Mouse (Mus musculus) hindlimb bud, embryonic 11.5 days (tissue): ENCODE data around the gene Xpo6.

Experiments
- DNase-seq: peaks from one replicate; pipeline ENCODE4 v3.0.0-alpha.2; 2012; ENCODE audit warnings: low read depth, low spot score; ENCODE audit errors: extremely low spot score

Xpo6 gene

DNA sequence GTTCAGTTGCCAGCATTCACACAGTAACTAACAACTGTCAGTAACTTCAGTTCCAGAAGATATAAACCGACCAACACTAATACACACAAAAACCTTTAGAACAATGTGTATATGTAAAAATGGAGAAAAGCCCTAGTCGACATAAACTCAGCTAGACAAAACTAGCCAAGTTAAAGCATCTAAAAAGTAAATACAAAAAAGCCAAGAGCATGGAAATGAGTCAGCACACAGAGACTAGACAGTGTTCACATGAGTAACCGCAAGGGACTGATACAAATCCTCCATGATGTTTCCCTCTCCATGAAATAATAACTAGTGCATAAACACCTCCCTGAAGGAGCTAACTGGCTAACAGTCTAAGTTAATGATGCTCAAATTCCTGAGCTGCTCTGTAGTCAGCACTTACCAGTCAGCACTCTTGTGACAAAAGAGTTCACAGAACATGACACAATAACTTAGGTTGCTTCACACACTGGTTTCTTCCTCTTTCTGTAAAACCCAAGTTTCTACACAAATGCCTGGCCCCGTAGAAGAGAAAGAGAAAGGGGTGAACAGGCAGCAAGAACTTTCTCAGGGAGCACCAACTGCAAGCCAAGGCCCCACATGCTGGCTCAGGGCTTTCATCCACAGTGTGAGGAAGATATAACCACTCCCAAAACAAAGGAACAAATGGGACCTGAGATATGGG lies 65.5 kb downstream of the Xpo6 start:
- DNase-seq, result no peak

DNA sequence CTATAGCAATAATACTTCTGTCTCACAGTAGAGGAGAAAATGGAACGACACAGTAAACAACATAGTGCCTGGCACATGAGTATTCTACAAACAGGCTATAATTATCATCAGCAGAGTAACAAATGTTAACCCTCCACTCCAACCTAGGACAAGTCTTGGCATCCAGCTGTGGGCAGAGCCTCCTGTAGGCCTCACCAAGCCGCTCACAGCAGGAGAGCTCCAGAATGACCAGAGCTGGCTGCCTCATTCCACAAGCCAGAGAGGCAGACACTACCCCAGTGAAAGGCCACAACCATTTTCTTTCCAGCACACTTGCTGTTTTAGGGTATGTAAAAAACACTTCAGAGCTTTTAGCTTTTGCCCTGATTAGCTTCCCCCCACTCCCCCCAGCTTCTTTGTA lies 72.6 kb downstream of the Xpo6 start:
- no peak for DNase-seq

DNA sequence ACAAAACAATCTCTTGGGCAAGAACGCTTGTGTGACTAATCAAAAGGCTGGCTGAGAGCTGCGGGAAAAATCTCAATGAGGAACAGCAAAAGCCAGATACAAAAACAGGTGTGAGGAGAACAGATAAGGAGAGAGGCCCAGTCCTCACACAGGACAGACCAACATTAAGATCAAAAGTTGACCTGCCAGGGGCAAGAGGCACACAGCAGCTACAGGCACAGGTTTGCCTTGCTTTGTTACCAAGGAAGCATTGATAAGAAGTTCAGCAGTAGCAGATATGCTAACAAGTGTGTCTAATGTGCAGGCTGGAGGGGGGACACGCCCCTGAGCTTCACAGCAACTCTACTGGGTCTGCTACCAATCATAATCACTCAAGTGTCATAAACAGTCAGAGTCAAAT lies 73.8 kb downstream of the Xpo6 start:
- no peak for DNase-seq

DNA sequence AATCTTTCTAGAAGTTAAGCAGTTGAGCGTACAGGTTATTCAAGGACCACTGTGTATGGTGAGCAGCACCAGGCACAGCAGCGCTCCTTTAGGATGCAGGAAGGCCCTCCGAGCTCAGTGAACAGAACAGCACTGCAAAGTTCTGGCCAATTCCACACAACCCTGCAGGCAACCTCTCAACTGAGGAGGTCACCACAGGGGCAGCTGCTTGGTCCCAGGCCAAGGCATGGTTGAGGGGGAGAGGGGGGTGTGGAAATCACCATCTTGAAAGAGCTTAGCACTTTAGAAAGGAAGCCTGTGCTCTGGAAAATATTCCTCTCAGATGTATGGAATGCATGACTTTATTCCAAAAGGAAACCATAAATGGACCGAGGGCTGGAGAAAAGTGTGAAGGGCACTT lies 78.8 kb downstream of the Xpo6 start:
- no peak for DNase-seq

DNA sequence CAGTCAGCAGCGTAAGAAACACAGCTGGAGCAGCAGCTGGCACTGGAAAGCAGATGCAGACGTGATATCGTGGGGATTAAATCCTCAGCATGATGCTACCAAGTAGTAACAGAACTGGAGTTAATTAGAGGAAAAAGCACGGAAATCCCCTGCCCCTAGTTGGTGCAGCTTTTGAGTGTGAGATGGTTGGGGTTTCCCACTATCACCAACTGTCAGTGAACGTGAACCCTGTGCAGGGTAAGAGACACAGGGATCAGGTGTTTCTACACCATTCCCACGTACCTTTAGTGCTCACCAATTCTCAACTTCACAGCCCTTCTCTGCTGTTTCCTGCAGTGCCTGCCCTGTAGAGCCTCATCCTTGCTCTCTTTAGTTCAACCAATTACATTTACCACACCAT lies 80.5 kb downstream of the Xpo6 start:
- no peak for DNase-seq

DNA sequence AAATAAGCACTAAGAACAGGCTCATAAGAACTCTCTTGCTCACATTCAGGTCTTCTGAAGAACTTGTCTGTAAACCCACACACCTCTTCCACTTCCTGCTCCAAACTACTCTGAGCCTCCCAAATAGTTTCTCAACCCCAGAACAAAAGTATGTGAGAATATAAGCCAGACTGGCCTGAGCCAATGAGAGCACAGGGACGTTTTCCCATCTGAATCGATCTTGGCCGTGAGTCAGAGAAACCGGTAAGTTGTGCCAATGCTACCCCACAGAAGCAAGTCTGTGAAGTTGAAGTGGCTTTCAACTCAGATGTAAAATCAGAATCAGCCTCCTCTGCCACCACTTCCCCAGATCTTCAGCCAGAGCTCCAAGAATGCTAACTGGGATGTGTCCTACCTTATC lies 87.0 kb downstream of the Xpo6 start:
- no peak for DNase-seq

DNA sequence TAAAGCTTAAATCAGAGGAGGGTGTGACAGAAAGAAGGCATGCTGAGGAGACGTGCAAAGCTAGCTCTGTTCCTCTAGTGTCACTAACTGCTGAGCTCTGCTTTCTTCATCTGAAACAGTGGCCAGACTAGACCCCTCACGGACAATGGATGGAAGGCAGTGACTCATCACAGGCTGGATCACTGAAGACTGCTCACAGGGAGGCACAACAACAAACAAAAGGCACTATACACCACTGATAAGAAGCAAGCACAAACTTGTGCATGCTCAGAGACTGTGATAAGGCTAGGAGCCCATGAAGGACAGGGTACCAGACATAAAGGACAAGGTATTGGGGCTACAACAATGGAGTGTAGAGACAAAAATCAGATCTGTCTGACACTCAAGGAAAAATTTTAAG lies 89.1 kb downstream of the Xpo6 start:
- DNase-seq, result no peak

DNA sequence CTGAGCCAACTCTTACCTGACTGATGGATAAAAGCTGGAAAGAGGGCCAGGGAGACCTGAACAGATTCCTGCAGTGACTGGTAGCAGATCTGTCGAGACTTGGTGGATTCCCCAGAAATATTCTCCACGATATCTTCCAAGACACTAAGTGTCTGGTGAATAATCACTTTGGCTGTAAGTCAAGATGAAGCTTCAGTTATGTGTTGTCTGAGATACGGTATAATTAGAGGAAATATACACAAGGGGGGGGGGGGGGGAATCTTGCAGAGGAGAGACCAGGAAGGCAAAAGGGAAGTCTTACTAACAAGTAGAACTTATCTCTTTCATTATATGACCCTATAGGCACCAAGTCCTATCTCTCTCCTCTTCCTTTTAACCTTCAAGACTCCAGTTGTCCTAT lies 90.4 kb downstream of the Xpo6 start:
- no peak for DNase-seq

DNA sequence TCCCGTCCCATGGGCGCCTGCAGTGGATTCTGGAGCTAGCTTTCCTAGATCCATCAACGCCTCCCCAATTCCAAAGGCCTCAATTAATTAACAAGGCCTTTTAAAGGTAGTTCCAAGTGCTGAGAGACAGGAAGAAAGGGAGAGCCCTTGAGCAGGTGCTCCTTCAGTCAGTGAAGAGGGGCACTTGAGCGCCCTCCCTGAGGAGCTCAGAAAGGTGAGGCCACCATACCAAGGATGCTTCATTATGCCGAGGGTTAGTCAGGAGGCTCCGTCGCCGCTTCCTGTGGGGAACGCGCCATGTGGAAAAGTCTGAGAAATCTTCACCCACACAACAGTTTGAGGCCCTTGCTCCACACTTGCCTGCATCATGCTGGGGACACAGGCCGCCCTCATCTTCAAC lies 99.9 kb downstream of the Xpo6 start:
- no peak for DNase-seq

DNA sequence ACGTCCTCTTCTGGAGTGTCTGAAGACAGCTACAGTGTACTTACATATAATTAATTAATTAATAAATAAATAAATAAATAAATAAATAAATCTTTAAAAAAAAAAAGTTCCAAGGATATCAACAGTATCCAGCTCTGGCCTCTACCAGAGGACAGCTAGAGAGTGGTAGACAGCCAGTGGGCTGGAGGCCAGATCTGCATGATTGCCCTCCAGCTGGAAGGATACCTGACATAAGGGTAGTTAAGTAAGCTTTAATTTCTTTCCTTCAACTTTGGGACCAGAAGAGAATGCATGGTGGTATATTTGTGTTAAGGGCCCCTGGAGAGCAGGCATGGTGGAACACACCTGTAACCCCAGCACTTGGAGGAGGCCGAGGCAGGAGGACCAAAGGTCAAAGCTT lies 100.5 kb downstream of the Xpo6 start:
- no peak for DNase-seq

DNA sequence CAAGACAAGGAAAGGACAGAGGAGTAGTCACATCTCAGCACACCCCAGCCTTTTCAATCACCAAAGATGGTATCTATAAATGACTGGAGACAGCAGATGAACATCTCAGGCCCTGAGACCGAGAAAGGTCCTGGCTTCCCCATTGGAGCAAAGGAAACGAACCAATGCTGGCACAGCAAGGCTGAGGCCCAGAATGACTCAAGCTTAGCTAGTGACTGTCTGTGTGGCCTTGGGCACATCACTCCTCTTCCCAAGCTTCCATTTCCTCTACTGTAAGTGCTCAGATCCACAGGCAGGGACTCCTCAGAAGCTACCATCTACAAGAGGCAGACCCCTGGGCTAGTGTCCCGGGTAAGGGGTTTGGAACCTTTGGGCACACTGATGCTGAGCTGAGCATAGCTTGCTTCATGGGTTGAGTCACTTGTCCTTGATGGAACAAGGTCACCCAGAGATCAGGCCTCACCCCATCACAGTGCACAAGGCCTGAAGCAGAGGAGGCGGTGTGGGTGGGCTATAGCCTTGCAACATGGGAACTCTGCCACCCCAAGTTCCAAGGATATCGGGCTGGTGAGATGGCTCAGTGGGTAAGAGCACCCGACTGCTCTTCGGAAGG lies 101.0 kb downstream of the Xpo6 start:
- DNase-seq, result no peak

DNA sequence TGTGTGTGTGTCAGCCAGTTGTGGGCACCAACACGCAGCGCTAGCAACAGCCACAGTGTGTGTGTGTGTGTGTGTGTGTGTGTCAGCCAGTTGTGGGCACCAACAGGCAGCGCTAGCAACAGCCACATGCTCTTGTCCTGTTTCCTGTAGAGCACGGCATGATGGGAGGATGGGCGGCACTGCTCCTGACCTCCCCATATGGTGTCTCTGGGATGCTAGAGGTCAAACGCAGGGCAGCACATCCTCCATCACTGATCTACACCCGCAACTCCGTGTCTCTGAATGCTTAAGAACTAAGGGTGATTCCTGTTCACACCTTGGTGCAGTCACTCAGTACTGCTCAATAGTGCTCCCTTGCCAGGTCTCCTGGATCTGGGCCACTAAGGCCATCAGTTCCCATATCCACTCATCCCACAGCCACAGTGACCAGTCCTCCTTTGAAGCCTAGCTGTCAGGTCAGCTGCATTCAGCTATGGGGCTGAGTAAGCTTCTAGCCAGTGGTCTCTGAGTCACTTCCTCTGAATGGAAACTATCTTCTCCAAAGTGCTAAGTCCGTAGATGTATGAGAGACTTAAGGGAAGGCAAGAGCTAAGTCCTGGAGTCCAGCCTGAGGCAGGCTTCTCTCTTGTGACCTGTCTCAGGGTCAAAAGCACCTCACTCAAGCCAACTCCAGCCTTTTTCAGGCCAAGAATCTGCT lies 102.9 kb downstream of the Xpo6 start:
- DNase-seq, result no peak

DNA sequence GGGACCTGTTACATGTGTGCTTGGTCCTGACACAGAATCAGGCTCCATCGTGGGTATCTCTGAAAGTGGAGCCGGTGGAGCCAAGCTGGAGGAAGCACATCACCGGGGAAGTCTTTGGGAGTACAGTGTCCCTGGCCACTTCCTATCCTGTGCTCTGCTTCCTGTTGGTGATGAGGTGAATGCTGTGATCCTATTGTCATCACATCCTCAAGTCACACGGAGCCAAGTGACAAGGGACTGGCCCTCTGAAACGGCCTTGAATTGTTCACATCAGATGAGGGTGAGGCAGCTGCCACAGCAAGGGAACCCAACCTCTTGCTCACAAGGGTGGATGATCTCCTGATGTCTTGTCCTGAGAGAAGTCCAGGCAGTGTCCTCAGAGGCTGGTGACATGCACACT lies 103.7 kb downstream of the Xpo6 start:
- no peak for DNase-seq

DNA sequence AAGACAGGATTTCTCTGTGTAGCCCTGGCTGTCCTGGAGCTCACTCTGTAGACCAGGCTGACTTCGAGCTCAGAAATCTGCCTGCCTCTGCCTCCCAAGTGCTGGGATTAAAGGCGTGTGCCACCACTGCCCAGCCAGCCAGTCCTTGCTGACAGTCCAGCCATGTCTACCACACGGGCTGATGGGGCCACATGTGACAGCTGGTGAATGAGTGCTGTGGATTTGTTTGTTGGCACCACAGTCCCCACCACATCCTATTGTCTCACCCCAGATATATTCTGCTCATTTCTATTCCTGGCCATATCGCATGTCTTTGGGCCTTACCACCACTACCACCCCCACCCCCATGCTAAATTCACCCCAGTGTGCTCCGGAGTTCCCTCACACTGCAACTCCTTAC lies 105.6 kb downstream of the Xpo6 start:
- DNase-seq, result no peak

DNA sequence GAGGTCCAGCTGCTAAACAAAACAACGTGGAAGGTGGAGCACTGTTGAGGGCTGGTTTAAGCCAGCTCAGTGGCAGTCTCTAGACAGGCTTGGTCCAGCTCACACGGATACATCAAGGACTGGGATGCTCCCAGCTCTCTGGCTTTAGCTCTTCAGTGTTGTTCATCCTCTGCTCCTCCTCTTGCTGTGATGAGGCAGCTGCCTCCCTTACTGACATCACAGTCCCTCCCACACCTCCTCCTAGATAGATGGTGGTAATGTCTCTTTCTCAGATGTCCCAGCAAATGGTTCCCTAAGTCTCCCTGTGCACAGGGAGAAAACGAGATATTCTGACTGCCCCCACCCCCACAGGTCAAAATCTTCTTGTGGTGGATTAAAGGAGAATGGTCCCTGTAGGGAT lies 107.1 kb downstream of the Xpo6 start:
- DNase-seq, result no peak

DNA sequence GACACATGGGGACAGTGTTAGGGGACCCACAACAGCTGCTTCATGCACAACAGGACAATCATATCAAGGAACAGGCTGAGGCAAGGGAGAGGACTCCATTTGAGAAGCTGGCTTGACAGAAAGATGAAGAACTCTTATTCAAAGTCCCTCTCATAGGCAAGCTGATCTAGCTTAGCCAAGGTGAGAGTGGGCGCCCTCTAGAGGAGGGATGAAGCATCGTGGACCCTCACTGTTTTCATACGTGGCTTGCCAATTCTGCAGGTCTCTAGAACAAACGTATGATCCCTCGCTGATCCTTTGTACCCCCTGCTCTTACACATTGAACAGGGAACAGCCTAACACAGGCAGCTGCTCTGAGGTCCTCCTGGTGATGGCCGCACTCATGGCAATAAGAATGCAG lies 110.5 kb downstream of the Xpo6 start:
- DNase-seq, result peak; percentile 37

DNA sequence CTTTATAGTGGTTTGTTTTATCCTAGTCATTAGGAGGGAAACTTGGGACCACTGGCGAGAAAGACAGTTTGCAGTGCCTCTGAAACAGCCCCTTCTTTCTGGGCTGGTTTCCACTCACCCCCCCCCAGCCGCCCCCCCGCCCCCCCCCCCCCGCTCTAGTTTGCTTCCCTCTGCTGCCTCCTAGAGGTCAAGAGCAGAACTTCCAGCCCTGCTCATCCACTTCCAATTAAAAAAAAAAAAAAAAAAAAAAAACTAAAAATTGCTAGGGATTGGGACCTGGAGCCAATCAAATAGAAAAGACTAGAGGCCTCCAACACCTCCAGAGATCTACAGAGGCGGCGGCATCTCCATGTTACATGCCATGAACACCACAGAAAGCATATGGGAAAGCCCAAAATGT lies 112.1 kb downstream of the Xpo6 start:
- DNase-seq, result no peak

DNA sequence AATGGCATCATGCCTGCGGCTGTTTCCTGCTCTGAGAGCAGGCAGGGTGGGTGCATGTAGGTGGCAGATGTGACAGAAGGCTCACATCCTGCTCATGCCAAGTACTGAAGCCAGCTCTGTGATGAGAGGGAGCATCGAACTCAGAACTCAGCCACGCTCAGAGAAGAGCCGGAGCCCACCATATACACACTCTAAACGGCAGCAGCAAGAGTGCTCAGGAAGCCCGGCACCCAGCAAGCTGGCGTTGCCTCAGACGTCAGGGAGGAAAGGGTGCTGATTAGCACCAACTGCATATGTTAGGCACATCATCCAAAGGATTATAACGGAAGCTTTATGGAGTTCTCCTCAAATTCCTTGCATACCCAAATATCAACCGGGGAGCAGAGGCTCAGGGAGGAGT lies 112.7 kb downstream of the Xpo6 start:
- no peak for DNase-seq

DNA sequence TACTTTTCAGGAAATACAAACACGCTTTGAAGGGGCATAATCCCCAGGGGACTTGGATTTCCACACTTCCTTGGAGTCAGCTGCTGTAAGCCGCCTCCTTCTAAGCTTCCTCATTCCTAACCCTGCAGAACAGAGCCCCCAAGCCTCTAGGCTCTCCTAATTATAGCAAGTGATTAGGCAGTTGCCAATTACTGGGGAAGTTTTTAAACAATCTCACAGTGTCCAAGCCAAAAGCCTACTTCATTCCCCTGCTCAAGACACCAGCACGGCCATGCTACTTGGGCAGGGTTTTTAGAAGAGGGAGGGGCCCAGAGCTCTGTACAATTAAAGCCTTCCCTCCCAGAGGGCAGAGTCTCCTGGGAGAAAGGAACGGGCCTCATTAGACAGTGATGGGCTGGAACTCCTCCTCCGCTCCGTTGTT lies 114.0 kb downstream of the Xpo6 start:
- no peak for DNase-seq

DNA sequence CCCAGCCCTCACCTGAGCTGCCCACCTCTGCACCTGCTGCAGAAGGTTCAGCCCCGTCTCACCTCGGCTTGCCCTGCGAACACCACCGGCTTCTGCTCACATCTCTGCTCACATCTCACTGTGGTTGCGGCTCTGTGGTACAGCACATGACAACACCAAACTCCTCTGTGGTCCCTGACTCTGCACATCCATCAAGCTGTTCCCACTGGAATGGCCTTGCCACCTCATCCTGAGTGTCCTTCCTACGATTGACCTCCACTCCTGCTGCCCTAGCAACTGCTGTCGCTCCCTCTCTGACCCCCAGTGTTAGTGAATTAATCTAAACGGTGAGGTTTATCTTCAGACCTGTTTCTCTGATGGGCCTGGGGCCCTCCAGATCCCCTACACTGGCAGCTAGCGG lies 115.1 kb downstream of the Xpo6 start:
- no peak for DNase-seq

DNA sequence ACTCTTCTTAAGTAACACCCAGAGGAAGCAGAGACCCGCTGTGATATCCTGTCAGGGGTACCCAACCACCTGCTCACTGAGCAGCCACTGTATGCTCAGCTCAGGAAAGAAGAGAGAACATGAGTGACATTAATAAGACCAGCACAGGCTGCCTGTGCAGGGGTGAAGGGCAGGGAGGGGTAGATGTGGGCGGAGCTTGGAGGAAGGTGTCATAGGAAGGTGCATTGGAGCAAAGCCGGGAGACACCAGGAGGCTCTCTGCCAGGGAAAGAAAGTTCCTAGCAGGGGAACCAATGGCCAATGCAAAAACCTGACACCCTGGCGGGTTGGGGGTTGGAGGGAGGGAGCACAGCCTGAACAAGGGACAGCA lies 116.3 kb downstream of the Xpo6 start:
- no peak for DNase-seq

DNA sequence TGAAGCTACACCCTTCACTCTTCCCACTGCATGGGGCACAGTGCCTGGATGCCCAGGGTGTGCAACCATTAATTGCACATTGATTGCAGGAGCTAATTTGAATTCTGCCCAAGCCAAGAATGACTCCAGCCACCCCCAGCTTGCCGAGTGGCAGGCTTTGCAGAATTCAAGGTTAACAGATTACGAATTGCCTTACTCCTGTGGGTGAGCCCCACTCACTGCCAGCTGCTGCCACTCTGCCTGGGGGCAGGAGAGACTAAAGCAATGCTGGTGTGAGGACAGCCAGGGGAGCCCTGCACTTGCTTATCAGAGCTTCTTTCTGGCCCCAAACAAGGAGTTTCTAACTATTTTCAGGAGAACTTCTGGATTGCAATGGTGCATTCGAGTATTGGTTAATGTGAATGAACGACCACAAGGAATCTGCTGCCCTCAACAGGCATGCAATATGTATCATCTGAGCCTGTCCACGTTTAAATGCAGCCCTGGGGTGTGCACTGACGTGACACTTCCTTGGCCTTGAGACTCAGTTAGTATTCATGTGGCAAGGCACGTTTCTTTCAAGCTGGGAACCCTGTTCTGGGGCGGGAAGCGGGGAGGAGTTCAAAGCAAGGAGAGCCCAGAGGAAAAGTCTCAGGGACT lies 116.8 kb downstream of the Xpo6 start:
- no peak for DNase-seq
